Mouse (Mus musculus) liver, adult 2 months (tissue): Measurements from ENCODE around the gene D630039A03Rik.

Experiments
- CTCF ChIP-seq: fragments of 200-500 bp; IDR thresholded peaks from 2 replicates; pipeline ENCODE4 v1.5.1; 2011; ENCODE audit warnings: low read depth, low read length, control low read depth
- POLR2A ChIP-seq: fragments of 200-500 bp; IDR thresholded peaks from 2 replicates; pipeline ENCODE4 v1.6.1; 2011; ENCODE audit warnings: low read length, control low read depth; ENCODE audit not compliant: insufficient read depth; ENCODE audit errors: extremely low read depth

- TF ChIP-seq POLR2A (no peak), CTCF (no peak)
Measured at GRCm38 (mm10) chr4:57964143-57964542, 48.0 kb upstream of the D630039A03Rik start.
